Mouse (Mus musculus) kidney, embryonic 16.5 days (tissue): ENCODE data around the gene Trim54. TPM values are rescaled to one million over a fixed set of nuclear protein-coding genes. Genes with fewer than 3 reads are reported as not detected.
A peak's percentile ranks its signal among the peaks of the same experiment; 100 is the strongest.

Experiments used
- ATAC-seq: fragments of 200-750 bp; cut with Nextera tagmentation; 2 replicates; pipeline ENCODE4 v1.8.0; 2017; ENCODE audit warnings: moderate TSS enrichment; ENCODE audit not compliant: low FRiP score, low TSS enrichment
- H3K27ac ChIP-seq: fragments of 300-500 bp; sonication (generic); 2 replicates; pipeline ENCODE4 v1.5.1; 2014; ENCODE audit warnings: low read length
- H3K27me3 ChIP-seq: fragments of 300-500 bp; sonication (generic); 2 replicates; pipeline ENCODE4 v1.6.1; 2014; ENCODE audit warnings: low read length, control low read depth, mixed read lengths; ENCODE audit not compliant: insufficient read depth
- H3K36me3 ChIP-seq: fragments of 300-500 bp; sonication (generic); 2 replicates; pipeline ENCODE4 v1.6.1; 2014; ENCODE audit warnings: low read length, control low read depth, mixed read lengths; ENCODE audit not compliant: insufficient read depth
- H3K4me1 ChIP-seq: fragments of 300-500 bp; sonication (generic); 2 replicates; pipeline ENCODE4 v1.6.1; 2014; ENCODE audit warnings: low read length, control low read depth, mixed read lengths; ENCODE audit not compliant: insufficient read depth
- H3K4me2 ChIP-seq: fragments of 300-500 bp; sonication (generic); replicated peaks from 2 replicates; pipeline ENCODE4 v1.6.1; 2014; ENCODE audit warnings: low read depth, low read length
- H3K4me3 ChIP-seq: fragments of 300-500 bp; sonication (generic); 2 replicates; pipeline ENCODE4 v1.5.1; 2014; ENCODE audit warnings: mild to moderate bottlenecking, low read length
- H3K9ac ChIP-seq: fragments of 300-500 bp; sonication (generic); replicated peaks from 2 replicates; pipeline ENCODE4 v1.6.1; 2014; ENCODE audit warnings: low read length
- H3K9me3 ChIP-seq: fragments of 300-500 bp; sonication (generic); 2 replicates; pipeline ENCODE4 v1.6.1; 2016; ENCODE audit warnings: low read length, control low read depth
- WGBS: fragments of 180-500 bp; shearing (Covaris S2); extraction: QIAGEN DNeasy Blood & Tissue Kit; methylation state at CpG from one replicate; pipeline ENCODE4 v1.1.7; 2014; 5-methylcytosine and 5-hydroxymethylcytosine counted together
- polyA plus RNA-seq: library from polyadenylated mRNA; unstranded; fragments of >200 nt; fragmentation: Nextera tagmentation; extraction: Ambion mirVana; gene quantifications from 2 replicates; pipeline ENCODE4 v1.2.1, GENCODE M21; 2015

Trim54 gene
- polyA plus RNA-seq, 1 experiment from 2014 or later = 0.19 TPM

DNA sequence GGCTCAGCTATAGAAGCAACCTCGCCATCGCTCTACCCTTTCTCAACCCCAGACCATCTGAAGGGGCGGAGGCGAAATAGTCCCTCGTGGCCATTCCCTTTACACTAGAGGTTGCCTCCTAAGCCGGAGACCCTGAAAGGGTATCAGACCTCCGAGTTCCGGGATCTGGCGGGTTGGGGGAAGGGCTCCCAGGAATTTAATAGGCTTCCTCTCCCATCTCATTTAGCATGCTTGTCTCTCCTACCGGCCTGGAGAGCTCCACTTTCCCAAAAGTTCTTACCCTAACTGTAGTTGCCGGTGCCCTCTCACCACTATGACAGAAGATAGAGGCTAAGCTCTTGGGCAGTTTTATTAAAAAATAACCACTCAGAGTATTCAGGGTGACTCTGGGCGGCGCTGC lies 21.1 kb downstream of the Trim54 start:
- ATAC-seq = no peak
- Histone ChIP-seq H3K4me1 (peaks cover 15% of the 10 kb centered on the region), H3K4me3 (peak overlapping the region; percentile 32), H3K9ac (no peak overlapping the region), H3K27me3 (peaks cover 61% of the 10 kb centered on the region), H3K9me3 (no peaks in the 10 kb centered on the region), H3K27ac (no peak overlapping the region), H3K36me3 (peaks cover 8% of the 10 kb centered on the region; the same call in 1 of the 2 replicates), H3K4me2 (peak overlapping the region; percentile 52)
- WGBS = 1% methylated on average over 13 of the region's 13 CpGs

DNA sequence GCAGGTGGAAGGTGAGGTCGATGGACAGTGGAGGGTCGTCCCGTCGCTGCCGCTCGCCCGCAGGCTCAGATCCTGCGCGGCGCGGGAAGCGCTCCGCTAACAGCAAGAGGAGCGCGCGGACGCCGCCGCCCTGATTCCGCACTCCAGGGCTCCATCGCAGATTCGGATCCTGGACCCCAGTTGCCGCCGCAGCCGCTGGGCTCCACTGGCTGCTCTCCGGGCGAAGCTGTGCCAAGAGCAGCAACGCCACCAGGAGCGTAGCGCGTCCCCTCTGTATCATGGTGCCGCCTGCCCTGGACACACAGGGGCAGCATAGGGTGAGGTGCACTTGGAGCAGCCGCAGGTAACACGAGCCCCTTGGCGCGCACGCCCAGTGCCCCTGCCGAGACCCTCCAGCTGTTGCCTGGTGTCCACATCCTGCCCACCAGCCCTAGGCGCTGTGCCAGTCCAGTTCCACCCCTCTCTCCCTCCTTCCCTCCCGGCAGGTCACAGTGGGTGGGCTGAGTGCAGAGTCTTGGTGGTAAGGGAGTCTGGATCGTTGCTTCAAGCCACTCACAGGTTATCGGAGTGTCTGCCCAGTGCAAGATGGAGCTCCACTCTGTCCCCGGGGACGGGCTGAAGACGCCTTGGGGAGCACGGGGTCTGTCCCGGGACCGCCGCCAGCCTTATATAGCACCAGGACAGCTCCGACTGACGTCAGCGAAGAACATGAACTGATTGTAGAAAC lies 21.9 kb downstream of the Trim54 start, which contains the start of gene Ucn:
Ucn (minus strand) TSS at position 589 of the 727 bp plus-strand sequence.
- Histone ChIP-seq H3K9me3 (no peaks in the 10 kb centered on the region), H3K27me3 (peaks cover 58% of the 10 kb centered on the region), H3K4me2 (peak within 1 kb of the TSS; percentile 52), H3K36me3 (peaks cover 11% of the 10 kb centered on the region), H3K4me1 (peaks cover 15% of the 10 kb centered on the region), H3K27ac (no peak within 1 kb of the TSS), H3K4me3 (peak within 1 kb of the TSS; percentile 32), H3K9ac (0 out of 2 replicates have a peak within 1 kb of the TSS, but pooled peaks have one; percentile 4)
- ATAC-seq = peak; percentile 27
- WGBS = under 1% methylated on average over 52 of the region's 52 CpGs

DNA sequence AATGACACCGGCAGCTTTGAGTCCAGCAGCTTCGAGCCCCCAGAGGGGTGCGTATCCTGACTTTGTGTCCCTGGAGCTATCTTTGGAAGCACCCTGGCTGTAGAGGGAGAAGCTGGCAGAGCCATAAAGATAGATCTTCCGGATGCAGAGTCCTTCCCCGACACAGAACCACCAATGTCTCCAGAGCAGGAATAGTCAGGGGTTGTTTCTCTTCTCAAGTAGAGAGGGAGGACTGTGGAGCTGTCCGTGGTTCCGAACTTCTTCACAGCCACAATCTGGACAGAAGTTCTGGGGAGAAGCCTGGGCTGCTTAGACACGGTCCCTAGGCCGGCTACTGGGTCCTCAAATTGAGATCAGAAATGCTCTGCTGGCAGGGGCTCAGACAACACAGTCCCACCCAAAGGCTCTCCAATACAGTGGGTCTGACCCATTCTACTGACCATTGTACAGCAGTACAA lies 22.5 kb downstream of the Trim54 start:
- peaks cover 56% of the 10 kb centered on the region for H3K27me3 ChIP-seq
- ATAC-seq = no peak

DNA sequence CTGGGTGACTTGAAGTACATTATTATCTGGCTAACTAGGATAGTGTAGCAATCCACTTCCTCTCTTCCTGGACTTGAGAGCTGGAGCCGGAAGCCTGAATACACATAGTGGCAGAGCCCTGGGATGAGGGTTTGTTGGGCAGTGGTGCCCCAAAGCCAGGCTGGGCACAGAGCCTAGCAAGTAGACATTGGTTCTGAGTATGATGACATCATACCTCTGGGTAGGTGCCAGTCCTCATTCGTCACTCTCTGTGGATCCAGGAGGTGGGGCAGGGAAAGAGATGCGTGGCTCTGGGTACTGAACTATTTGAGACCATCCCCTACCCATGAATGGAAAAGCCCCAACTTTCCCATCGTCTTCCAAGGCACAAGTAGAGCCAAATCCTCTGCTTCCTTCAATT lies 33.3 kb downstream of the Trim54 start:
- Histone ChIP-seq H3K27me3 (no peaks in the 10 kb centered on the region), H3K36me3 (peaks cover 5% of the 10 kb centered on the region), H3K9ac (no peak overlapping the region), H3K4me3 (no peak overlapping the region), H3K27ac (no peak overlapping the region), H3K4me2 (no peak overlapping the region), H3K9me3 (no peaks in the 10 kb centered on the region), H3K4me1 (peaks cover 11% of the 10 kb centered on the region)
- WGBS = 93% methylated on average over 4 of the region's 4 CpGs
- no peak for ATAC-seq

More for the DNA sequence above, 22.5 kb downstream of the Trim54 start:
- peaks cover 12% of the 10 kb centered on the region for H3K36me3 ChIP-seq
- no peaks in the 10 kb centered on the region for H3K9me3 ChIP-seq
- no peak overlapping the region for H3K27ac ChIP-seq
- no peak overlapping the region for H3K4me3 ChIP-seq
- H3K4me1 ChIP-seq = peaks cover 15% of the 10 kb centered on the region
- no peak overlapping the region for H3K9ac ChIP-seq
- WGBS = 5% methylated on average over 9 of the region's 9 CpGs
- peak overlapping the region; percentile 52; the same call in 1 of the 2 replicates for H3K4me2 ChIP-seq

DNA sequence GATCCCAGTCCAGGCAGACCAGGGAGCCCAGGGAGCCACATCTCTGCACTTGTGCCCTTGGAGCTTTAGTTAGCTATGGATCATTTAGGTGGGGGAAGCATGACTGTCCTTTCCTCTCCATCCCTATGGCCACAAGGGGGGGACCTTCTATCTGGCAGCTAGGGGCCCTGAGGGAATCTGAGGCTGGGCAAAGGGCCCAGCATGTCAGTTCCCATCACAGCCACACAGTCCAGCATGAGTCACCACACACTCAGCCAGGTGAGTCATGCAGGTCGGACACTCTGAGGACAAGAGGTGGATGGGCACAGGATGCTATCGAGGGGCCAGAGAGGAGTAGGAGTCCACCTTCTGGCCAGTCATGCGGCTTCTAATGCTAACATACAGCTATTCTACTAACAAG lies 35.2 kb downstream of the Trim54 start:
- no peaks in the 10 kb centered on the region for H3K27me3 ChIP-seq
- H3K27ac ChIP-seq = no peak overlapping the region
- no peaks in the 10 kb centered on the region for H3K9me3 ChIP-seq
- H3K4me2 ChIP-seq = no peak overlapping the region
- no peak for ATAC-seq
- no peak overlapping the region for H3K4me3 ChIP-seq
- 93% methylated on average over 3 of the region's 3 CpGs for WGBS
- H3K9ac ChIP-seq = no peak overlapping the region
- peaks cover 13% of the 10 kb centered on the region for H3K4me1 ChIP-seq
- peaks cover under 1% of the 10 kb centered on the region for H3K36me3 ChIP-seq

DNA sequence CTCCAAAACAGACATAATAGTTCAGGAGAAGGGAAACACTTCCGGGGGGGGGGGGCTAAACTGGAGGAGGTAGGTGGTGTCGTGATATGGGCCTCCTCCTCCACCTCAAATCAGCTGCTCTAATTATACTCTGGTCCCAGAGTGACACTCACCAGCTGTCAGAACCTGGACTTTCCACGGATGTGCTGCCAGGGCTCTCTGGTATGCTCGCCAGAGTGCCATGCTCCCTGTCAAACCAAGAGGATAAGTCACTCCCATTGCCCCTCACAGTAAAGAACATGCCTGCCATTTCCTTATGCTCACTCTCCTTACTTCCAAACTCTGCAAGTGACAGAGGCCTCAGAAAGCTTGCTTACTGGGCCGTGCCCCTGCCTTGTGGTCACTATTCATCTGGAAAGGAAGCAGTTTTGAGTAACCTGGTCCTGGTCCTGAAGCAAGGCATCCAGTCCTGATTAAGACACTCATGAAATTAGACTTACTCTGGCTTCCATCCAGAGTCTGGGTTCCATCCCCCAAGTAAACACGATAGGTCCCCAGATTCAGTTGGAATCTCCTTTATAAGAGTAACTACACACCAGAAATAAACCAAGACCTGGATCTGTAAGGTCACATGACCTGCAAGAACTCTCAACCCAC lies 37.1 kb downstream of the Trim54 start:
- Histone ChIP-seq H3K9me3 (no peaks in the 10 kb centered on the region), H3K9ac (peak overlapping the region; percentile 75), H3K36me3 (peaks cover 18% of the 10 kb centered on the region), H3K4me1 (peaks cover 13% of the 10 kb centered on the region), H3K27ac (peak overlapping the region; percentile 11; the same call in 1 of the 2 replicates), H3K4me3 (peak overlapping the region; percentile 68), H3K27me3 (no peaks in the 10 kb centered on the region), H3K4me2 (peak overlapping the region; percentile 93)
- ATAC-seq = peak; percentile 25; the same call in 1 of the 2 replicates
- 17% methylated on average over 6 of the region's 6 CpGs for WGBS

DNA sequence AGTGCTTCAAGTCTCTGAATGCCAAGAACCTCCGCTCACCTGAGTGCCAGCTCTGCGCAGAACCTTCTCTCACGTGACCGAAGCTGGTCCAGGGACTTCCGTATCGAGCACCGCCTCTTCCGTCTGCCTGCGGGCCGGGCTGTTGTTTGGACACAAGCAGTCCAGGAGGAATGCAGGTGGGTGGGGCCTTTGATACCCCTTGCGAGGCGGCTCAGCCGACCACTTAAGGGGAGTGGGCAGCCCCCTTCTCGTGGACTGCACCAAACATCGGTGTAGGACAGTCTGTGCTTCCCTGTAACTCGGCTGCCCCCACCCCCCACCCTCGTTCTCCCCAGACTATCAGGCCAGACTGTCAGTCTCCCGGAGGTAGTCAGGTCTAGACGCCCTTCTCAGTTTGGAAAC lies 37.6 kb downstream of the Trim54 start, which contains the start of gene Mpv17:
Mpv17 (minus strand) TSS at position 100 of the 402 bp plus-strand sequence.
- Histone ChIP-seq H3K27me3 (no peaks in the 10 kb centered on the region), H3K9me3 (no peaks in the 10 kb centered on the region), H3K36me3 (peaks cover 24% of the 10 kb centered on the region), H3K4me2 (peak within 1 kb of the TSS; percentile 93), H3K4me1 (peaks cover 13% of the 10 kb centered on the region), H3K9ac (peak within 1 kb of the TSS; percentile 75), H3K27ac (peak within 1 kb of the TSS; percentile 61), H3K4me3 (peak within 1 kb of the TSS; percentile 68)
- peak; percentile 96 for ATAC-seq
- WGBS = under 1% methylated on average over 19 of the region's 19 CpGs

DNA sequence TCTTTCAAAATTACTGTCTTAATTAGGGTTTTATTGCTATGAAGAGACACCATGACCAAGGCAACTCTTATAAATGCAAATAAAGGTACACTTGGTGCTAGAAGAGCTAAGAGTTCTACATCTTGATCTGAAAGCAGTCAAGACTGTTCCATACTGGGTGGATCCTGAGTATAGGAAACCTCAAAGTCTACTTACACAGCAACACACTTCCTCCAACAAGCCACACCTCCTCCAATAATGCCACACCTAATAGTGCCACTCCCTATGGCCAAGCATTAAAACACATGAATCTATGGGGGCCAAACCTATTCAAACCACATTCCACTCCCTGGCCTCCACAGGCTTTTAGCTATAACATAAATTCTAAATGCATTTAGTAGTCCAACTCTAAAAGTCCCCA lies 46.0 kb downstream of the Trim54 start:
- H3K4me1 ChIP-seq = no peaks in the 10 kb centered on the region
- ATAC-seq = no peak
- no peak overlapping the region for H3K4me3 ChIP-seq
- no peak overlapping the region for H3K9ac ChIP-seq
- no peaks in the 10 kb centered on the region for H3K27me3 ChIP-seq
- no peak overlapping the region for H3K4me2 ChIP-seq
- H3K9me3 ChIP-seq = no peaks in the 10 kb centered on the region
- peaks cover 73% of the 10 kb centered on the region for H3K36me3 ChIP-seq
- no peak overlapping the region for H3K27ac ChIP-seq

DNA sequence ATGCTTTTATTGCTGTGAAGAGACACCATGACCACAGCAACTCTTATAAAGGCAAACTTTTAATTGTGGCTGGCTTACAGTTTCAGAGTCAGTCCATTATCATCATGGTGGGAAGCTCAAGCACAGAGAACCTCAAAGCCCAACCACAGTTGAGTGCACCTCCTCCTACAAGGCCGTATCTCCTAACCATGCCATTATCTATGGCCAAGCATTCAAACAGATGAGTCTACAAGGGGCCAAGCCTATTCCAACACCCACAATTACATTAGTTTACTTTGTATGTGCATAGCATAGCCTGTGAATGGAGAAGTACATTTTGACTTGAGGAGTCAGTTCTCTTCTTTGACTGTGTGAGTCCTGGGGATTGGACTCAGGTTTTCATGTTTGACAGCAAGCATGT lies 48.4 kb downstream of the Trim54 start:
- no peak overlapping the region for H3K4me2 ChIP-seq
- WGBS = 96% methylated on average over 1 of the region's 1 CpGs
- H3K36me3 ChIP-seq = peaks cover 72% of the 10 kb centered on the region
- no peak for ATAC-seq
- no peak overlapping the region for H3K9ac ChIP-seq
- no peaks in the 10 kb centered on the region for H3K4me1 ChIP-seq
- no peak overlapping the region for H3K4me3 ChIP-seq
- no peak overlapping the region for H3K27ac ChIP-seq
- H3K9me3 ChIP-seq = no peaks in the 10 kb centered on the region
- H3K27me3 ChIP-seq = no peaks in the 10 kb centered on the region

DNA sequence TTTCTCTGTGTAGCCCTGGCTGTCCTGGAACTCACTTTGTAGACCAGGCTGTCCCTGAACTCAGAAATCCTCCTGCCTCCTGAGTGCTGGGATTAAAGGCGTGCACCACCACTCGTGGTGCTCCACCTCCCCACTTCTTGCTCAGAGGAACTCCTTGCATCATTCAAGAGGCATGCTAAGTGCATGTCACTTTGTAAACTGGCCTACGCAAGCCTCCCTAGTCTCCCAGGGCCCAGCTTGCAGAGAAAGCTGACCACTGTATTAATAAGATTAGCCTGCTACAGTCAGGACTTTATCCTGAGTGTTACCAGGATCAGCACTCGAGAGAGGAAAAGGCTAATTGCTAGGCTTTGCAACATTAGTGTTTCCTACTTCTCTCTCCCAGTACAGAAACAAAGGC lies 52.1 kb downstream of the Trim54 start:
- WGBS = 91% methylated on average over 4 of the region's 4 CpGs
- H3K4me2 ChIP-seq = no peak overlapping the region

More for the DNA sequence above, 52.1 kb downstream of the Trim54 start:
- no peak overlapping the region for H3K4me3 ChIP-seq
- H3K9me3 ChIP-seq = no peaks in the 10 kb centered on the region
- H3K36me3 ChIP-seq = peaks cover 78% of the 10 kb centered on the region
- no peak overlapping the region for H3K9ac ChIP-seq
- H3K27ac ChIP-seq = no peak overlapping the region
- ATAC-seq = no peak
- no peaks in the 10 kb centered on the region for H3K27me3 ChIP-seq
- no peaks in the 10 kb centered on the region for H3K4me1 ChIP-seq
